Comparison of ENCODE assay signal across 23 mouse cellular contexts in the genomic region with DNA sequence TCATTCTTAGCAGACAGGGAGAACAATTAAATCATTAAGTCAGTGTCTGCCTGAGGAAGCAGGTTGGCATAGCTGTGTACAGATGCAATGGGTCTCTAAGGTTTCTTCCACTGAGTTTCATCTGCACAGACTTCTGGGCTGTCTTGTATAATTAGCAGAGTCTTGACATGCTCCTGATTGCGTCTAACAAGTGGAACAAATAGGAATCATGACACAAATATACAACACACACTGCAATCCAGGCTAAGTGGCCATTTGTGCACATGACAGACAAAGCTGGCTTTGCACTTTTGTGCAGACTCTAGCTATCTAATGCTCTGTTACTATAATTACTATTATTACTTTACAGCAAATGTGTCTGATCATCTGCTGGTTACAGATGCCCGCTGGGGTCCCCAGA.
"Had no signal": no experiment of that assay in that cellular context is flagged by ENCODE, and none has a peak within 500 bp of the region (broad histone marks: within the 10 kb centered on the region; RNA-seq: fewer than 3 reads in every experiment).

No protein-coding gene starts in this region.

- H3K4me2 ChIP-seq: limb, embryonic 13.5 days; lung, embryonic 14.5 days; midbrain, embryonic 13.5 days; neural tube, embryonic 13.5 days; stomach, embryonic 15.5 days had no signal

- ATAC-seq: liver, postnatal 0 days; lung, postnatal 0 days; midbrain, embryonic 13.5 days; midbrain, embryonic 16.5 days had no signal

- H3K9me3 ChIP-seq: limb, embryonic 10.5 days; limb, embryonic 13.5 days; megakaryocyte, embryonic 14.5 days; midbrain, embryonic 10.5 days; midbrain, embryonic 13.5 days; neural tube, embryonic 13.5 days; stomach, embryonic 15.5 days had no signal

- H3K27ac ChIP-seq: kidney, postnatal 0 days; layer of hippocampus, adult 2 months; limb, embryonic 10.5 days; limb, embryonic 13.5 days; liver, embryonic 14.5 days; midbrain, embryonic 10.5 days; midbrain, embryonic 13.5 days; neural tube, embryonic 13.5 days; stomach, embryonic 15.5 days had no signal

- H3K9ac ChIP-seq: limb, embryonic 13.5 days; liver, embryonic 14.5 days; liver, postnatal 0 days; lung, embryonic 14.5 days; midbrain, embryonic 13.5 days; neural tube, embryonic 13.5 days; stomach, embryonic 15.5 days had no signal

- H3K36me3 ChIP-seq: limb, embryonic 10.5 days; limb, embryonic 13.5 days; midbrain, embryonic 10.5 days; midbrain, embryonic 13.5 days; neural tube, embryonic 13.5 days; stomach, embryonic 15.5 days had no signal

- H3K4me3 ChIP-seq: layer of hippocampus, adult 2 months; limb, embryonic 10.5 days; limb, embryonic 13.5 days; megakaryocyte, embryonic 14.5 days; midbrain, embryonic 10.5 days; midbrain, embryonic 13.5 days; myocyte; neural tube, embryonic 13.5 days; stomach, embryonic 15.5 days had no signal

- DNase-seq: kidney, postnatal 25 days; layer of hippocampus, adult 9-11 months; liver; liver, postnatal 0 days; lung, embryonic 14.5 days; lung, postnatal 36 days; right cerebral cortex, adult 18-20 months; right cerebral cortex, postnatal 14 days; right cerebral cortex, postnatal 4 days; thymus, postnatal 36 days had no signal

- H3K4me1 ChIP-seq: limb, embryonic 10.5 days; megakaryocyte, embryonic 14.5 days; midbrain, embryonic 10.5 days; midbrain, embryonic 13.5 days; neural tube, embryonic 13.5 days had no signal

- H3K27me3 ChIP-seq: midbrain, embryonic 13.5 days; neural tube, embryonic 13.5 days; stomach, embryonic 15.5 days had no signal
